Mouse (Mus musculus) T-helper 17 cell (primary cell): ENCODE results near the gene Vmn1r236.

Experiments used
- in situ Hi-C, 2 experiments: fragments of 300-600 bp; cut with MboI, MseI; formaldehyde crosslinking; loops; 1 replicate in 1 of 2; 2 replicates in 1 of 2; pipeline ENCODE4 v1.15.1; 2025; ENCODE audit warnings: high pct_unique_total_duplicates in 2 of 2

Vmn1r236 gene

DNA sequence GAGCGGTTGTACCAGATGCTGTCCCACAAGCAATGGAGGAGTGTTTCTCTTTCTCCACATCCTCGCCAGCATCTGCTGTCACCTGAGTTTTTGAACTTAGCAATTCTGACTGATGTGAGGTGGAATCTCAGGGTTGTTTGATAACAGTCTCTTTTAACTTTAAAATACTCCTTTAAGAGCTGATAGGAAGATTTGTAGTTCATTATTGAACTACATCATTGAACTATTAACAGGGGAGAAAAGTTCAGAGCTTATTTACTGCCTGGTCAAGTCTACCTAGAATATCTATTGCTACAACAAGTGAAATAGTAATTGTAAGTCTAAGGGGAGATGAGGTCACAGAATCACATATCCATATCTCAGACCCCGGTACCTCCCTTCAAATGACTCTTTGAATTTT lies at the start of gene Vmn1r236:
Vmn1r236 (plus strand) TSS at position 301 of the 400 bp plus-strand sequence.
- in situ Hi-C loops: no loop called here

DNA sequence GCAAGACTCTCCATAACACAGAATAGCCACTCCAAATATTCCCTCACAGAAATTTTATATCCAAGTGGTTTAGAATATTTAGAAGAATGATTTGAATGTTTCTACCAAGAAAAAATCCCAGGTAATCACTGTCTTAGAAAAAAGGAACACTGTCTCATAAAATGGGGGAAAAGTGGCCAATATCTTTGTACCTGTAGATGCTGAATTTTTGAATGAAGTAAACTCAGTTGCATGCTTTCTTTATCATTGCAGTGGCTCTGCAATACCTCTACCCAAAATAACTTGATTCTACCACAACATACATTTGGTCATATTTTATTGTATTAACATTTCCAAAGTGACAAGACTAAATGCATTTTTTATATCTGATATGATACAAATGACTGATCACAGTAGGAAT lies 26.6 kb upstream of the Vmn1r236 start, which contains the start of gene Vmn1r235:
Vmn1r235 (plus strand) TSS at position 301 of the 400 bp plus-strand sequence.
- in situ Hi-C loops: no loop called here

DNA sequence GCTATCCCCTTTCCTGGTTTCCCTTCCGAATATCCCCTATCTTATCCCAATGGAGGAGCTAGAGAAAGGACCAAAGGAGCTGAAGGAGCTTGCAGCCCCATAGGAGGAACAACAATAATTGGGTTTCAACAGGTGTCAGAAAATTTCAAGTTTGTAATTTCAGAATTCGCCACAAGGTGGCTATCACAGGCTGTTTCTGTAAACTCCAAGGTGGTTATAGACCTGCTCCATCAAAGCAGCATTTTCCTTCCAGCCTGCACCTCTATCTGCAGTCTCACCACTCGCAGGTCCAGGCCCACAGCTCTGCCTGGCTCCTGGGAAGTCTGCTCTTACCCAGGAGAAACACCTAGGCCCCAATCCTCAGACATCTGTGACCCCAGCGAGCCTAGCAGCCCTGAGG lies 10.6 kb upstream of the Vmn1r236 start:
- in situ Hi-C loops: loop anchor here (5.0 kb wide), 2 partner anchors 145 to 260 kb away; no protein-coding TSS in a partner anchor

DNA sequence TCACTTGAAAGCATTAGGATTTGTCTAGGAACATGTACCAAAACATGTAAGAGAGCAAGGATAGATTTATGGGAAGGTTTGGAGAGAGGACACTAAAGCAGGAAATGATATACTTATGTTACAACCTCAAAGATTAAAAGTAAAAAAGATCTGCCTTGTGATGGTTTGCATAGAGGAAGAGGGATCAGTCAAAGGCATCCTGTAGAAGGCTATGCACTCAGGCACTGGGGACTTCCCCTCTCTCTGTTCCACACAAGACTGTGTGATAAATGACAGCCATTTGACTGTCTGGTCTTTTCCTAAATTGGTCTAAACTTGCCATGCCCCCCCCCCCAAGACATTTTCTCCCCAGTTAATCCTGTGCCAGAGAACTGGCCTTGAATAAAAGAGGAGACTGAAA lies 1.7 kb downstream of the Vmn1r236 start:
- in situ Hi-C loops: no loop called here

DNA sequence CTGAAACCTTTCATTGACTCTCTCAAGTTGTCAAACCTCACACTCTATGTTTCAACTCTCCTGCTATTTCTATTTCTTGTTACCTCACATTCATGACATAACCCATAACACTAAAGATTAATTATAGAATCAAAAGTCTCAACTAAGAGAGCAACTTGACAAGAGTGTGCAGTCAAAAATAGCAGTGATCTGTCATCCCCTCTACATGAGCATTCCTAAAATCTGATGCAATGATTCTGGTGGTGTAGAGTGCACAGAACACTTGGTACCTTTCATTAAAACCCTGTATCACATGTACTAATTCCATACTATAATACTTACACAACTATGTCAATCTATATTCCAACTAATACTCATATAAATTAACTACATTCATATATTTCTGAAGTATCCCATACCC lies 7.0 kb downstream of the Vmn1r236 start:
- in situ Hi-C loops: no loop called here

DNA sequence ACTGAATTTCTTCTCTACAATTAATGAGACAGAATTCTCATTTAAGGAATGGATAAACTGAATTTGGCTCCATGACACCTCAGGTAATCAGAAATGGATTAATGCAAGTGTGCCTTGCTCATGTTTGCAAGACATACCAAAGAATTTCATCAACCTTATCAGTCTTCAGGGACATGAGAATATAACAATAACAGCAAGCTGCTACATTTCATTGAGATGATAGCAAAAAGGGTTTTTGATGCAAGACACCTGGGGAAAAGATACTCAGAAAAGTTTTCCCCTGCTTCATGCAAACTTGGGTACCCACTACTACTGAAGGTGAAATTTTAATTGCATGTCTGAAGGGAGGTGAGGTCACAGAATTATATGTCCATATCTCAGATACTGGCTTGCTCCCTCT lies 28.8 kb downstream of the Vmn1r236 start, which contains the start of gene Vmn1r237:
Vmn1r237 (plus strand) TSS at position 301 of the 400 bp plus-strand sequence.
- in situ Hi-C loops: no loop called here
